Mouse (Mus musculus): ENCODE data around the gene Myo5a.

The Myo5a gene

GRCm38 (mm10) chr9:75201506-75201905 lies 130.7 kb downstream of the Myo5a start:
- DNase-seq (ENCODE audit: low read depth) = no peak

- DNase-seq (ENCODE audit: low read depth) = no peak
These were observed 131.2 kb downstream of the Myo5a start for GRCm38 (mm10) chr9:75202036-75202435.

- no peak for DNase-seq (ENCODE audit: low read depth)
These were observed 138.4 kb downstream of the Myo5a start for GRCm38 (mm10) chr9:75209246-75209645.

DNA sequence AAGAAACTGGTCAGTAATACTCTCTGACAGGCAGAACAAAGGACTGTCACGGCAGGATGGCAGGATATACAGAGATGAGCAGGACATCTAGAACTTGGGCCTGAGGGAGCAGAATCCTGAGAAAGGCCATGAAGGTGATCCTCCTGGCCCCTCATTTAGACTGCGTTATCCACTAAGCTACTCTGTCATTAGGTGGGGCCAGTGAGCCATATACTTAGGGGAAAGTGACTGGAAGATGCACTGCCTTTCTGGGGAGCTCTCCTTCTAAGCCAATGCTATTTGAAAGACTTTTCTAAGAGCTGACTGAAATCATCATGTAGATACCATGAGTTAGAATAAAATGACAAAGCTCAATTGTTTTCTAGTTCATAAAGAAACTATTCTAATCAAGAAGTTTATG lies 139.5 kb downstream of the Myo5a start:
- DNase-seq (ENCODE audit: low read depth) = no peak

DNA sequence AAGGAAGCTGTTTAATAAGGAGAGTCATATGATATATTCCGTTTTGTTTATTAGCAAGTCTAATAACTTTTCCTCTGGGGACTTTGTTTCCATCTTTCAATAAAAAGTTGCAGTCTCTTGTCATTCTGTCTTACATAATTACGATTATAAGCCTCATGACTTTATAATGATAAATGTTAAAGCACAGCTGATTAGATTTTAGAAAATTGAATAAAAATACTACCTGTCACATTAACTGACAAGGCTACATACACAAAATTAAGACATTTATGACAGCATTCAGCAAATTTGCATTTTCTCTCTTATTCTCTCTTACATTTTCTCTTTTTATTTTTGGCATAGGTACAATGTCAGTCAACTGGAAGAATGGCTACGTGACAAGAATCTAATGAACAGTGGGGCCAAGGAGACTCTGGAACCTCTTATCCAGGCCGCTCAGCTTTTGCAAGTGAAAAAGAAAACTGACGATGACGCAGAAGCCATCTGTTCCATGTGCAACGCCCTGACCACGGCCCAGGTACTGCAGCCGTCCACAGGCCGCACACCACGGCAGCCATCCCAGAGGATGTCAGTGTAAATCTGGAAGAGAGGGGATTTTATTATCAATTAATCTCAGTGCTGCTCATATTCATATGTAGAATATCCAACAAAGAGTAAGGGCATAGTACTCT lies 144.1 kb downstream of the Myo5a start:
- no peak for DNase-seq (ENCODE audit: low read depth)

DNA sequence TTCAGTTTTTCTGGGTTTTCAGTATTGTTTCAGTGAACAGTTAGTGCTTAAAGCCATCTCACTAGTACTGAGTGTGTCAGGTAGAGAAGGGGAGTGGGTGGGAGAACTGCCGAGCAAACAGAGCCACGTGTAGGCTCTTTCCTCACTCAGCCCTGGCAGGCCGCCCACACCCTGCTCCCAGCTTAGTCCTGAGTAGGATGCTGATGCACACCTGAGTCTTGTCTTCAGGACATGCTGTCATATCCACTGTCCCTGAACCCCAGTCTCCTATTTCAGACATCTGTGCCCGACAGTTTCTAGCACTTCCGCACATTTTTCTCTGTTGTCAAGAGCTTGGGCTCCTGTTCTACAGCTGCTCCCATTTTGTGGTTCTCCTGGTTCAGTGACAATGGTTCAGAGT lies 149.1 kb downstream of the Myo5a start:
- no peak for DNase-seq (ENCODE audit: low read depth)

DNA sequence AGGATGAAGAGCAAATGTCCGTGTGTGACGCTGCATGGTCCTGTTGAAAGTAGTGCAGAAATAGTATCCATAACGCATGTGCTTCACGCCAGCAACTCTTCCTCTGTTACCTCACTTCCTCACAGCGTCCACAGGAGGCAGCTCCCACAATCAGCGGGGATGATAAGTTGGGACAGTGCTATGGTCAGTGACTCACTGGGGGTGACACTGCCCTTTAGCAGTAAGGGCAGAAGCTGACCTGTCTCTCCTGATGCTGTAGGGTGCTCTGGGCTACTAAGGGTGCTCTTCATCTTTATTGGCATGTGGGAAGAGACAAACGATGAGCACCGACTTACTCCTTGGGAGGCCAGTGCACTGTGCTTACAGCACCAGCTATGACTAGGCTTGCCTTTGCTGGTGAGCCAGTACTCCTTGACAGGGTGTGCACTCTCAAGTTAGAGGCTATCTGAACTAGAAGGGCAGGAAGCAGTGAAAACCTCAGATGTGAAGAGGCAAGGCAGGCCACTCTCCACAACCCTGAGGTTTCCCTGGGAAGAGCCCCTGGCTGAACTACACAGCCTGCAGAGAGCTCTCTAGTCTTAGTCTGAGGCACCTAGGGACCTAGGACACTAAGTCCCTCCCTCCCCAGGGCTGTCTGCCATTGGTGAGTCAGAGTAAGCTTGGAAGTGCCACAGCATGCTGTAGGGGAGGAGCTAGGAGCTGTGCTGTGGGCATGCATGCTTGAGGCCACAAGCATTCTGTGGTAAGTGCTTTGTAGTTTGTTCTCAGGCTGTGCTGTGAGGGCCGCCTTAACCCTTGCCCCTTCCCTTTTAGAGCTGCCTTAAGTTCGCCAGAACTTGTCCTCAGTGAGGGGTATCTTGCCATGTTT lies 150.8 kb downstream of the Myo5a start:
- peak; percentile 89 for DNase-seq (ENCODE audit: low read depth)

- DNase-seq (ENCODE audit: low read depth) = no peak
These were observed 161.3 kb downstream of the Myo5a start, which contains the start of gene Myo5c for GRCm38 (mm10) chr9:75231841-75232746. Gene Myo5c, plus strand, starts transcription at chr9:75232020.

DNA sequence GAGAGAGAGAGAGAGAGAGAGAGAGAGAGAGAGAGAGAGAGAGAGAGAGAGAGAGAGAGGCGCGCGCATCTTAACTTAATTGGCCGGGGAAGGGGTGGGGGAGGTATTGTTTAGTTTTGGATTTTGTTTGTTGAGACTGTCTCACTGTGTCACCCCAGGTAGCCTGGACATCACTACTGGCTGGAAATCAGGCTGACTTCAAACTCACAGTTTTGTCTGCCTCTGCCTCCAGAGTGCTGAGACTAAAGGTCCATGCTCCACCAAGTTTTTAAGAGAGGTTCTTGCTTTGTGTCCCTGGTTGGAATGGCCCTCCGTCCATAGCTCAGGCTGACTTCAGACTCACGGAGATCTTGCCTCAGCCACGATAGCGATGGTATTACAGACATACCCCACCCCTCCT lies 162.0 kb downstream of the Myo5a start:
- no peak for DNase-seq (ENCODE audit: low read depth)

DNA sequence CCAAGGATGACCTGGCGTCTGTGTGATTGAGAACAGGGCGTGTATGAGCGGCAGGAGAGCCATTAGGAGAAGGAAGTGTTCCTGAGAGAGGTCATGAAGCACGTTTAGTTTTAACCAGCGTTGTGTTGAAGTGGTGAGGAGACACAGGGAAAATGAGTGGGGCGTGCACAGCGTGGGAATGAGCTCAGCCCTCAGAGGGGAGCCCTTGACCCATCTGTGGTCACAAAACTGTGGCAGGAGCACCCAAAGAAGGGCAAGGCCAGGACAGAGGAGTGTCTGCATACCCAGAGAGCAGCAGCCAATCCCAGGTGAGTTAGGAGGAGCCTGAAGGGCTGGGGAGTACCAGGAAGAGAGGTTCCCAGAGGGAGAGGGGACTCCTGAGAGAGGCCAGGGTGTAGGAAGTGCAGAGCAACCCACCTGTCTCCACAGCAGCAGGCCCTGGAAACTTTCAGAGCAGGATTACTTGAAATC lies 163.5 kb downstream of the Myo5a start:
- no peak for DNase-seq (ENCODE audit: low read depth)

GRCm38 (mm10) chr9:75234983-75235627 lies 164.3 kb downstream of the Myo5a start:
- no peak for DNase-seq (ENCODE audit: low read depth)

DNA sequence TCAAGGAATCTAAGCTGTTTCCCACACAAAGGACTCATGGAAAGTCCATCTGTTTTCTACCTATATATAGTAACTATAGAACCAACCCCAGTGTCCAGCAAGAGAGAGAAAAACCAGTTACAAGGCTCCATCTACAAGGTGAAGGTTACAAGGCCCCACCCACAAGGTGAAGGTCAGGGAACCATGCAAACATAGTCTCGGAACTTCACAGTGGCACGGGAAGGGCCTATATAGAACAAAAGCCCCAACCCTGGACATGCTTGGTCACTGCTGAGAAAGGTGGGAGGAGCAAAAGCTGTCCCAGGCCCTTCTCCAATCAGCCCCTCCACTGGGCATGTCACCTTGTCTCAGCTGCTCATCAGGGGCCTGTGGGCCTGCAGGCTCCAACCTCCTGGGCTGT lies 164.9 kb downstream of the Myo5a start:
- no peak for DNase-seq (ENCODE audit: low read depth)

DNA sequence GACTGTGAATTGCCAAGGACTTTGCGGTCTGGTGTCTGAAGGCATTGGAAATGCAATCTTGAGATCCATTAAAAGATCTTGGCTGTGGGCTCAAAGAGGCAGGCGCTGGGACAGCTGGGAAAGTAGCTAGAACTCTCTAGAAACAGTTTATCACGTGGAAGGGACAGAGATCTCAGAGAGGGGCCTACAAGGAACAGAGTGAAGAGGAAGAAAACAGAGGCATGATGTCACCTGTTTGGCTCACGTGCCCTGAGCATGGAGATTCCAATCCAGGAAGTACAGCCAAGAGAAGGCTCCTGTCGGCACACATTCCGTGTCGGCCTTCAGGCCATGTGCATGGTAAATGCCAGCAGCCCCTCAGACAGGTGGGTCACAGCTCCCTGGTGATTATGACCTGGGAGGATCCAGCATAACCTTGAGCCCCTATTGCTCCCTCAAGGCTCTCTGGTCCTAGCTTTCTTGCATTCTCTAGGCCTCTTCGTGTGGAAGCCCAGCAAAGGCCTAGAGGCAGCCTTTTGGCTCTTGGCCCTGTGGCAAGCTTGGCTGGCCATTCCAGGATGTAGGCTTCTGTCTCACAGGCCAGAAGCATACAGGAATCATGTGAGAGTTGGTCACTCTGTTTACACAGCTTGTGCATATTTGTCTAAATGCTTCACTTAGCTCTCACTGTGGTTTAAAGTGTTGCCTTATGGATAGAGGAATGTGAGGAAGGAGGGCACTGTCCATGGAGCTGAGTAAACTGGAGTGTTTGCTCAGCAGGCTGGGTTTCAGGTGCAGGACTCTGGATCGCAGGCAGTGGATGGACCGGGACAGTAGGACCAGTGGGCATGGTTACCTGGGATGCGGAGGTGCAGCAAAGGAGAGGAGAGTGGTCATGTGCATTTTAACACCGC lies 165.8 kb downstream of the Myo5a start:
- peak; percentile 93 for DNase-seq (ENCODE audit: low read depth)

- DNase-seq (ENCODE audit: low read depth) = no peak
These were observed 167.4 kb downstream of the Myo5a start for GRCm38 (mm10) chr9:75238179-75238578.

DNA sequence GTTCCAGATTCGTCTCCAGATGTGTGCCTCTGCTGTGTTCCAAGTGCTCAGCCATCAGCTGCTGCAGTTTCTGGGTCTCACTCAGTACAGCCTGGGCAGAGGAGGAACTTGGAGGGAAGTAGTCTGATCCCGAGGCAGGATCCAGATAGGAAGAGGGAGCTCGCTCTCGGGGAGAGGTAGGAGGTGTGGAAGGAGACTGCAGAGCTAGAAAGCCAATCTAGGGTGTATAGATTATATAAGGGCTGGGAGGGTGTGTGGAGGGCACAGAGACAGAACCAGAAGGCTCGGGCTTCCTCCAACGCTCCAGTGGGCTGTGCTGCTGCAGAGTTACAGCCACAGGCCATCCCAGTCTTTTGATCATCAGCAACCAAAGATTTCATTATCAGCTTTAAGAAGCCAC lies 172.2 kb downstream of the Myo5a start:
- DNase-seq (ENCODE audit: low read depth) = no peak

- no peak for DNase-seq (ENCODE audit: low read depth)
These were observed 173.1 kb downstream of the Myo5a start for GRCm38 (mm10) chr9:75243730-75244406.

DNA sequence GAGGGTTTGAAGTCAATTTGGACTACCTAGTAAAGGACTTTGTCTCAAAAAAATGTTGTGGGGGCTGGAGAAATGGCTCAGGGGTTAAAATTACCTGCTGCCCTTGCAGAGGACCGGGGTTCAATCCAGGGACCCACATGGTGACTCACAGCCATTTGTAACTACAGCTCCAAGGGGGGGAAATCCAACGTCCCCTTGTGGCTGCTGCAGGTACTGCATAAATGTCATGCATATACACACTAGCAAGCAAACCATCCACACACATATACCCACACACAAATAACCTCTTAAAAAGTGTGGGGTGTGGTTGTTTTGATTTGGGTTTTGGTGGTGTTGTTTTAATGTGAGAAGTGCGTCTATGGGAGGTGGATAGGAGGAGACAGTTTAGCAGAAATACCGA lies 173.7 kb downstream of the Myo5a start:
- no peak for DNase-seq (ENCODE audit: low read depth)

DNA sequence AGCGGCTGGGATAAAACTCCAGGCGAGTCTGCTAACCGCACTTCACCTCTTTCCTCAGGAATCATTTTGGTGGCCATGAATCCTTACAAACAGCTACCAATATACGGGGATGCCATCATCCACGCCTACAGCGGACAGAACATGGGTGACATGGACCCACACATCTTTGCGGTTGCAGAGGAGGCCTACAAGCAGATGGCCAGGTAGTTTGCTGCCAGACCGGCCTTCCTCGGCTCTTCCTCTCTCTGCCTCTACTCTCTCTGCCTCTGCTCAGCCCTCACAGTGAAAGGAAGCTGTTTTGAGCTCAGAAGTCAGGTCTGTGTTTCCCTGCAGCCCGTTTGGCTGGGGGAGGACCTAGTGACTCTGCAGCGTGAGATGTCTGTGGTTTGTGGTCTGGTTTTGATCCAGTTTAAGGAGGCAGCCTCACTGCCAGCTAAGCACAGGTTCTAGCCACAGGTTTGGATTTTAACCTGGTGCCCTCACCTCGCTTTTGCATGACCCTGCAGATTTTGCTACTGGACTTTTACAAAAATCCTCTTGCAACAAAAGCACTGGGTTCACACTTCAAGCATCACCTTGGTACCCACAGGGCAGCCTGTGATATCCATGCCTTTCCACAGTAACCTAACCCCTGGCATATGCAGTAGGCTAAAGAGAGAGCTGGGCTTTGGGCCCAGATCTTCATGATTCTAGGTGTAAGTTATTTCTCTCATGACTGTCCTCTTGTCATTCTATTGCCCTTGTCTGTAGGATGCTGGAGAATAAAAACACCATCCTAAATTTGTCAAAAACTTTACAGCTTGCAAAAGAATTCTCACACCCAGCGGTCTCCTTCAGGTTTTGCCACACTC lies 175.5 kb downstream of the Myo5a start:
- DNase-seq (ENCODE audit: low read depth) = peak; percentile 78

DNA sequence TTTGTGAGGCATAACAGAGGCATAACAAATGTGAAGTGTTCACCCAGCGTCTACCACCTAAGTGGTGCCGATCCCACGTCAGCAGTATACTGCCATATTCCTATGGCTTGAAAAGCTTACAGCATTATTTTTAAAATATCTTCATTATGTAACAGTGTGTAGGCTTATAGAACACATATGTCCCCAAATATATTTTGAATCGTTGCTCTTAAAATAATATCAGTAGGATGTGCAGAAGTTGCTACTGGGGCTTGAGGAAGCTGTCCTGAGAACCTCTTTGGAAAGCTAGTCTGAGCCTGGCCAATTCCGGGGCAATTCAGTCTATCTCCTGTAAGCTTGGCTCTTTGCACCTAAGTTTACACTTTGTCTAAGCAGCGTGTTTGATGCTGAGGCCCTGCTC lies 177.1 kb downstream of the Myo5a start:
- no peak for DNase-seq (ENCODE audit: low read depth)

Measured in fibroblast of lung, adult 2 months (primary cell).